Mouse (Mus musculus): ENCODE data around the gene Ngef. TPM values are rescaled to one million over a fixed set of nuclear protein-coding genes. Genes with fewer than 3 reads are reported as not detected.
A peak's percentile ranks its signal among the peaks of the same experiment; 100 is the strongest.

Gene Ngef
- total RNA-seq, 2 experiments from 2014 or later, result 0.14 to 0.22 TPM

- intact Hi-C loops (cut with DNase I), result no loop called here
- DNase-seq, result no peak
Observed at GRCm38 (mm10) chr1:87573261-87573660, 409 bp downstream of the Ngef start.

GRCm38 (mm10) chr1:87568398-87568797 is 5.3 kb downstream of the Ngef start:
- DNase-seq, result peak in 1 of 2 experiments; percentile 16
- intact Hi-C loops (cut with DNase I), result no loop called here

- DNase-seq, result no peak
- intact Hi-C loops (cut with DNase I), result no loop called here
Observed at GRCm38 (mm10) chr1:87565760-87566159, 7.9 kb downstream of the Ngef start.

GRCm38 (mm10) chr1:87562967-87563366 is 10.7 kb downstream of the Ngef start:
- intact Hi-C loops (cut with DNase I), result no loop called here
- no peak for DNase-seq

GRCm38 (mm10) chr1:87553586-87553985 is 20.1 kb downstream of the Ngef start:
- intact Hi-C loops (cut with DNase I), result no loop called here

GRCm38 (mm10) chr1:87551008-87551407 is 22.7 kb downstream of the Ngef start:
- no peak for DNase-seq
- intact Hi-C loops (cut with DNase I), result no loop called here

More at GRCm38 (mm10) chr1:87553586-87553985, 20.1 kb downstream of the Ngef start:
- no peak for DNase-seq

- intact Hi-C loops (cut with DNase I), result no loop called here
- peak in 1 of 2 experiments; percentile 13 for DNase-seq
Observed at GRCm38 (mm10) chr1:87541614-87542013, 32.1 kb downstream of the Ngef start.

GRCm38 (mm10) chr1:87537008-87537407 is 36.7 kb downstream of the Ngef start:
- intact Hi-C loops (cut with DNase I), result no loop called here
- DNase-seq, result no peak

- DNase-seq, result no peak
- intact Hi-C loops (cut with DNase I), result no loop called here
Observed at GRCm38 (mm10) chr1:87534118-87534517, 39.6 kb downstream of the Ngef start.

- intact Hi-C loops (cut with DNase I), result no loop called here
- no peak for DNase-seq
Observed at GRCm38 (mm10) chr1:87532346-87532745, 41.3 kb downstream of the Ngef start.

- intact Hi-C loops (cut with DNase I), result no loop called here
- DNase-seq, result no peak
Observed at GRCm38 (mm10) chr1:87527191-87527590, 46.5 kb downstream of the Ngef start.

- no peak for DNase-seq
- intact Hi-C loops (cut with DNase I), result no loop called here
Observed at GRCm38 (mm10) chr1:87525041-87525440, 48.6 kb downstream of the Ngef start.

- intact Hi-C loops (cut with DNase I), result no loop called here
- DNase-seq, result no peak
Observed at GRCm38 (mm10) chr1:87521523-87521922, 52.1 kb downstream of the Ngef start.

GRCm38 (mm10) chr1:87520467-87520866 is 53.2 kb downstream of the Ngef start:
- intact Hi-C loops (cut with DNase I), result no loop called here
- DNase-seq, result no peak

- DNase-seq, result no peak
- intact Hi-C loops (cut with DNase I), result no loop called here
Observed at GRCm38 (mm10) chr1:87510845-87511244, 62.8 kb downstream of the Ngef start.

GRCm38 (mm10) chr1:87510166-87510691 is 63.4 kb downstream of the Ngef start:
- intact Hi-C loops (cut with DNase I), result no loop called here
- DNase-seq, result peak; percentile 11 to 33

GRCm38 (mm10) chr1:87509561-87510165 is 64.0 kb downstream of the Ngef start, which contains the start of gene Neu2:
Gene Neu2 (plus strand): TSS chr1:87509889.
- DNase-seq, result peak; percentile 7 to 8

GRCm38 (mm10) chr1:87508591-87509560 is 64.8 kb downstream of the Ngef start:
- intact Hi-C loops (cut with DNase I), result no loop called here
- no peak for DNase-seq

More at GRCm38 (mm10) chr1:87509561-87510165, 64.0 kb downstream of the Ngef start, which contains the start of gene Neu2:
- intact Hi-C loops (cut with DNase I), result no loop called here

- DNase-seq, result no peak
- intact Hi-C loops (cut with DNase I), result no loop called here
Observed at GRCm38 (mm10) chr1:87507857-87508256, 65.8 kb downstream of the Ngef start.

GRCm38 (mm10) chr1:87505524-87505923 is 68.1 kb downstream of the Ngef start:
- intact Hi-C loops (cut with DNase I), result no loop called here
- no peak for DNase-seq

- no peak for DNase-seq
- intact Hi-C loops (cut with DNase I), result no loop called here
Observed at GRCm38 (mm10) chr1:87493542-87493941, 80.1 kb downstream of the Ngef start.

Measured in heart, postnatal 36 days (tissue).